In the genomic region with DNA sequence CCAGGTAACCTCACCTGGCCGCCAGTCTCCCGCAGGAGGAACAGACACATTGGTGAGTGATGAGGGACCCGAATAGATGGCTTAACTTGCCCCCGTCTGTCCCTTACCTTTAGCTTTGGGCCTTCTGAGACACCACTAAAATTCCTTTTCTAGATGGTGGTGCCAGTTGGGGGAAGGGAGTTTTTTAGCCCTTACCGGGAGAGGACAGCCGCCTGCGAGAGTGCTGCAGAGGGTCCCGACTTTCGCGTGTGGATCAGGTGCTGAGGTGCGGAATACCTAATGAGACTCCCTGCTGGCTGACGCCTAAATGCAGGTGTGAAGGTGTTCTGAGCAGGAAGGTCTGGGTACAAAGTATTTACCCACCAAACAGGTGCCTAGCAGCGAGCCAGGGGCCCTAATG, we compare ENCODE assay signal across 9 mouse cellular contexts. TPM values are rescaled to one million over a fixed set of nuclear protein-coding genes. Genes with fewer than 3 reads are reported as not detected.
DNase-seq lines count a peak whose midpoint lies in the region; ATAC-seq and TF ChIP-seq lines count a peak whose summit lies in the region.
"Had no signal": no experiment of that assay in that cellular context is flagged by ENCODE, and none has a peak within 500 bp of the region (broad histone marks: within the 10 kb centered on the region; RNA-seq: fewer than 3 reads in every experiment).

No protein-coding gene starts in this region.

- H3K36me3 ChIP-seq in forebrain, embryonic 10.5 days (replicated peaks) = no peaks in the 10 kb centered on the region
- H3K36me3 ChIP-seq in intestine, embryonic 15.5 days = no peaks in the 10 kb centered on the region
- no peaks in the 10 kb centered on the region for H3K36me3 ChIP-seq in neural tube, embryonic 12.5 days

- peak in 1 of 2 experiments; percentile 11 for DNase-seq in left cerebral cortex, adult 2 months (ENCODE audit: extremely low spot score in 1 of 2, low spot score in 2 of 2)
- no peak for DNase-seq in left cerebral cortex, adult 8-10 months (ENCODE audit: low spot score in 2 of 2)
- no peak for DNase-seq in forebrain, embryonic 10.5 days (ENCODE audit: extremely low spot score, low spot score)
- DNase-seq in adrenal gland, postnatal 10 days = no peak
- DNase-seq in layer of hippocampus, adult 11-12 months (ENCODE audit: low spot score) = no peak

- TF ChIP-seq CTCF in left cerebral cortex, adult 2 months (IDR thresholded peaks at IDR 0.05) = no peak

- peaks cover 23% of the 10 kb centered on the region for H3K4me1 ChIP-seq in forebrain, embryonic 10.5 days
- no peaks in the 10 kb centered on the region for H3K4me1 ChIP-seq in intestine, embryonic 15.5 days (replicated peaks)
- peaks cover 17% of the 10 kb centered on the region for H3K4me1 ChIP-seq in neural tube, embryonic 12.5 days

- intact Hi-C loops in left cerebral cortex, adult 2 months (cut with DNase I) = no loop called here

- peaks cover 68% of the 10 kb centered on the region for H3K27me3 ChIP-seq in forebrain, embryonic 10.5 days (ENCODE audit: poor library complexity, severe bottlenecking)
- H3K27me3 ChIP-seq in intestine, embryonic 15.5 days (replicated peaks) = peaks cover 43% of the 10 kb centered on the region
- H3K27me3 ChIP-seq in neural tube, embryonic 12.5 days (replicated peaks) = peaks cover 24% of the 10 kb centered on the region

- peak overlapping the region; percentile 75 for H3K4me2 ChIP-seq in intestine, embryonic 15.5 days (replicated peaks)
- H3K4me2 ChIP-seq in neural tube, embryonic 12.5 days (replicated peaks) = peak overlapping the region; percentile 90

- peak overlapping the region; percentile 58 for H3K4me3 ChIP-seq in left cerebral cortex, adult 2 months
- H3K4me3 ChIP-seq in forebrain, embryonic 10.5 days = peak overlapping the region; percentile 62
- peak overlapping the region; percentile 40 for H3K4me3 ChIP-seq in intestine, embryonic 15.5 days (replicated peaks)
- peak overlapping the region; percentile 58 for H3K4me3 ChIP-seq in neural tube, embryonic 12.5 days

- H3K9me3 ChIP-seq in forebrain, embryonic 10.5 days = no peaks in the 10 kb centered on the region
- no peaks in the 10 kb centered on the region for H3K9me3 ChIP-seq in intestine, embryonic 15.5 days
- H3K9me3 ChIP-seq in neural tube, embryonic 12.5 days = no peaks in the 10 kb centered on the region

- ATAC-seq in intestine, embryonic 15.5 days = no peak
- ATAC-seq in neural tube, embryonic 12.5 days (ENCODE audit: low FRiP score, low read depth) = peak; percentile 12
- ATAC-seq in CD4-positive, CD25-positive, alpha-beta regulatory T cell, adult 4 months = no peak

- WGBS in forebrain, embryonic 10.5 days = 1% methylated on average over 13 of the region's 13 CpGs
- under 1% methylated on average over 13 of the region's 13 CpGs for WGBS in intestine, embryonic 15.5 days
- WGBS in neural tube, embryonic 12.5 days = 2% methylated on average over 13 of the region's 13 CpGs

- peak overlapping the region; percentile 33; the same call in 1 of the 2 replicates for H3K27ac ChIP-seq in left cerebral cortex, adult 2 months
- no peak overlapping the region for H3K27ac ChIP-seq in forebrain, embryonic 10.5 days
- H3K27ac ChIP-seq in intestine, embryonic 15.5 days = no peak overlapping the region
- H3K27ac ChIP-seq in neural tube, embryonic 12.5 days = no peak overlapping the region

- H3K9ac ChIP-seq in intestine, embryonic 15.5 days = no peak overlapping the region
- H3K9ac ChIP-seq in neural tube, embryonic 12.5 days = peak overlapping the region; percentile 72

RNA-seq across cellular contexts. Expression of a gene that starts 0.4 kb away (rescaled TPM):
- 1 to 10 TPM; 5.3 to 6.8 TPM for total RNA-seq in left cerebral cortex, adult 2 months (2021)
- 1 to 10 TPM; 5.0 to 5.9 (median 5.8) TPM for total RNA-seq in left cerebral cortex, adult 8-10 months (2022)
- polyA plus RNA-seq in forebrain, embryonic 10.5 days (2016; fragmentation: Nextera tagmentation; extraction: Ambion mirVana) = 0.23 and 0.30 TPM in 2 replicates
- 0.71 and 0.80 TPM in 2 replicates for polyA plus RNA-seq in intestine, embryonic 15.5 days (2015; fragmentation: Nextera tagmentation; extraction: Ambion mirVana)
- 1.7 and 2.3 TPM in 2 replicates for polyA plus RNA-seq in neural tube, embryonic 12.5 days (2016; fragmentation: Nextera tagmentation; extraction: Ambion mirVana)
- 1 to 10 TPM; 9.5 to 9.9 TPM for total RNA-seq in adrenal gland, postnatal 10 days (2021)
- polyA plus RNA-seq in CD4-positive, CD25-positive, alpha-beta regulatory T cell, adult 4 months (2017; shearing (Covaris generic)) = not detected

RNA-seq across cellular contexts. Expression of a gene that starts 39.5 kb away (rescaled TPM):
- not detected for total RNA-seq in left cerebral cortex, adult 2 months (2021)
- total RNA-seq in left cerebral cortex, adult 8-10 months (2022) = 1 to 10 TPM in 3 of 4 experiments, not detected in 1; 2.0 to 4.6 (median 2.2) TPM
- 1.5 and 1.6 TPM in 2 replicates for polyA plus RNA-seq in forebrain, embryonic 10.5 days (2016; fragmentation: Nextera tagmentation; extraction: Ambion mirVana)
- polyA plus RNA-seq in intestine, embryonic 15.5 days (2015; fragmentation: Nextera tagmentation; extraction: Ambion mirVana) = 33.5 and 40.1 TPM in 2 replicates
- 106 and 158 TPM in 2 replicates for polyA plus RNA-seq in neural tube, embryonic 12.5 days (2016; fragmentation: Nextera tagmentation; extraction: Ambion mirVana)
- 10 to 100 TPM in 1 of 2 experiments, 1 to 10 TPM in 1; 8.2 to 14.9 TPM for total RNA-seq in adrenal gland, postnatal 10 days (2021)
- not detected for polyA plus RNA-seq in CD4-positive, CD25-positive, alpha-beta regulatory T cell, adult 4 months (2017; shearing (Covaris generic))
- total RNA-seq: left cerebral cortex, postnatal 36 days had no signal

Comparison
In these comparisons a context has a peak if more than half of its experiments do, and no peak if none do; other contexts are left out.
1. RNA of a gene that starts 39.5 kb away (polyA plus RNA-seq): 106 to 158 TPM in neural tube, embryonic 12.5 days and 33.5 to 40.1 TPM in intestine, embryonic 15.5 days; 1.5 to 1.6 TPM in forebrain, embryonic 10.5 days and not detected in CD4-positive, CD25-positive, alpha-beta regulatory T cell, adult 4 months; every median in the first group is over 10 times any median in the second.
2. Peak in every context shown above with its lines, with median percentiles within 50 percentile points of each other: H3K4me3 ChIP-seq.